Mouse (Mus musculus) erythroblast, embryonic 14.5 days (primary cell): ENCODE results near the gene Cnot10. TPM values are rescaled to one million over a fixed set of nuclear protein-coding genes. Genes with fewer than 3 reads are reported as not detected.

ENCODE experiments used
- H3K27me3 ChIP-seq: 2 replicates; pipeline ENCODE4 v1.6.1; 2012; ENCODE audit warnings: inconsistent platforms; ENCODE audit not compliant: control insufficient read depth
- H3K36me3 ChIP-seq: 2 replicates; pipeline ENCODE4 v1.6.1; 2012; ENCODE audit warnings: mild to moderate bottlenecking, inconsistent platforms; ENCODE audit not compliant: control insufficient read depth
- H3K4me1 ChIP-seq: 2 replicates; pipeline ENCODE4 v1.6.1; 2012; ENCODE audit warnings: inconsistent platforms; ENCODE audit not compliant: control insufficient read depth
- H3K4me3 ChIP-seq: replicated peaks from 2 replicates; pipeline ENCODE3; 2012; ENCODE audit warnings: moderate library complexity, mild to moderate bottlenecking, inconsistent platforms
- H3K9me3 ChIP-seq: 2 replicates; pipeline ENCODE4 v1.6.1; 2012; ENCODE audit warnings: low read length, inconsistent platforms, mixed read lengths; ENCODE audit not compliant: control insufficient read depth
- GATA1 ChIP-seq: IDR thresholded peaks from 2 replicates; pipeline ENCODE4 v1.6.1; 2012; ENCODE audit warnings: low read length, inconsistent platforms, mixed read lengths
- TAL1 ChIP-seq: IDR thresholded peaks from 3 replicates; pipeline ENCODE4 v1.6.1; 2012; ENCODE audit warnings: low read length, inconsistent platforms, mixed read lengths
- polyA plus RNA-seq: library from polyadenylated mRNA; stranded (reverse); fragments of >175 nt; gene quantifications from 2 replicates; pipeline ENCODE4 v1.2.3, GENCODE M21; 2012

Cnot10 gene
- polyA plus RNA-seq, 1 experiment = 1.6 TPM

DNA sequence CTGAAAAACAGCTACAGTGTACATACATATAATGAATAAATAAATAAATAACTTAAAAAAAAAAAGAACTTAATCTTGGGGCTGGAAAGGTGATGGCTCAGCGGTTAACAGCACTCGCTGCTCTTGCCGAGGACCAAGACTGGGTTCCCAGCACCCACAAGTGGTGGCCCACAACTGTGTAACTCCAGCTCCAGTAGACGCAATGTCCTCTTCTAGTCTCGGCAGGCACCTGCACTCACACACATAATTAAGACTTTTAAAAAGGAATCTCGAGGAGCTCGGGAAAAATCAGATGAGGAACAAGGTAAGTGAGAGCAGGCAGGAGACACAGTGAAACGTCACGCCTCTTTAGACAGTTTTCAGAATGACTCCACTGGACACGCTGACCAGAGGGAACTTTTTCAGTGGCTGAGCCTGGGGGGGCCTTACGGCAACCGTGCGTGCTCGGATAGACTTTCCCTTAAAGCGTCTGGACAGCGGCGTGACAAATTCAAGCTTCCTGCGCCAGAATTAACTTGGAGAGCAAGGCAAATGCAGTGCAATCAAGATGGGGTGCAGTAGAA, 717 bp downstream of the Cnot10 start:
- peaks cover 38% of the 10 kb centered on the region for H3K4me1 ChIP-seq
- H3K9me3 ChIP-seq = no peaks in the 10 kb centered on the region
- H3K27me3 ChIP-seq = peaks cover 13% of the 10 kb centered on the region
- peaks cover 27% of the 10 kb centered on the region for H3K36me3 ChIP-seq
- H3K4me3 ChIP-seq = peak overlapping the region; percentile 93
- no peak for TF ChIP-seq TAL1

DNA sequence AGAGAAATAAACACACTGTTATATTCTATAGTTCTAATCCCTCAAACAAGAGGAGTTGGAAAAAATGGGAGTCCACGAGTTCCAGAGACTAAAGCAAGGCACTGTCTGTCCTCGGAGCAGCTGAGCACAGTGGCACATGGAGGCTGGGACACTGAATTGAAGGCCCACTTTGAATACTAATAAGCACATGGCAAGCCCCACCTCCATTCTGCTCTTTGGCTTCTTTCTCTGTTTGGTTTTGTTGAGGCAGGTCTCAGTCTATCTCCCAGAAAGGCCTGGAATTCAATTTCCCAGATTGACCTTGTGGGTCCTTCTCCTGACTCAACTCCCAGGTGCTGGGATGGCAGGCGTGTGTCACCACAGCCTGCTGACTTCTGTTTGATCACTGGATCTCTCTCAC, 3.2 kb downstream of the Cnot10 start:
- Histone ChIP-seq H3K36me3 (peaks cover 40% of the 10 kb centered on the region), H3K9me3 (no peaks in the 10 kb centered on the region), H3K27me3 (no peaks in the 10 kb centered on the region), H3K4me1 (peaks cover 38% of the 10 kb centered on the region), H3K4me3 (no peak overlapping the region)
- no peak for TF ChIP-seq TAL1
- no peak for TF ChIP-seq GATA1

DNA sequence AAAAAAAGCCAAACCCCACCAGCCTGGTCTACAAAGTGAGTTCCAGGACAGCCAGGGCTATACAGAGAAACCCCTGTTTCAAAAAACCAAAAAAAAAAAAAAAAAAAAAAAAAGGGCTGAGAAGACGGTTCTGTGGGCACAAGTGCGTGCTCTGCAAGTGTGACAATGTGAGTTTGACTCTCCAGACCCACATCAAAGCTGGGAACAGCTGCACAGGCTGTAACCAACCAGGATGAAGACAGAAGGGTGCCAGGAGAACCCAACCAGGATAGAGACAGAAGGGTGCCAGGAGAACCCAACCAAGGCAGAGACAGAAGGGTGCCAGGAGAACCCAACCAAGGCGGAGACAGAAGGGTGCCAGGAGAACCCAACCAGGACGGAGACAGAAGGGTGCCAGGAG, 3.8 kb downstream of the Cnot10 start:
- Histone ChIP-seq H3K36me3 (peaks cover 44% of the 10 kb centered on the region), H3K9me3 (no peaks in the 10 kb centered on the region), H3K27me3 (no peaks in the 10 kb centered on the region), H3K4me3 (no peak overlapping the region), H3K4me1 (peaks cover 38% of the 10 kb centered on the region)
- TF ChIP-seq TAL1 = no peak
- TF ChIP-seq GATA1 = no peak

DNA sequence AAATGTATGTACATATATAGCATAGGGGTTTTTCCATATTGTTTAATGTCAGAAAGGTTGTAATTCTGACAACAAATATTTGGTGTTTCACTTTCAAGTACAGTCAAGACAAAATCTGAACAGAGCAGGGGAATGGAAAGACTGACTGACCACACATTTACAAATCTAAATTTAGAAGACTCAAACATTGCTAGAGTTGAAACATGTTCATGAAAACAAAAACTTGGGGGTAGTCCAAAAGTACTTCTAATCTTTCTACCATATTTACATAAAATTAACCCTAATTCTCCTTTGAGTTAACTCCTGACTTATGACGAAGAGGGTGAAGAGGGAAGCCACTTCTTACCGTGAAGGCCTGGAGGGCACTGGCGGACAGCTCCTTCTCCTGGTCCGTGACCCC, 7.7 kb downstream of the Cnot10 start:
- no peaks in the 10 kb centered on the region for H3K9me3 ChIP-seq
- no peak overlapping the region for H3K4me3 ChIP-seq
- no peaks in the 10 kb centered on the region for H3K27me3 ChIP-seq
- TF ChIP-seq TAL1 = no peak
- TF ChIP-seq GATA1 = no peak
- peaks cover 10% of the 10 kb centered on the region for H3K4me1 ChIP-seq
- H3K36me3 ChIP-seq = peaks cover 66% of the 10 kb centered on the region

DNA sequence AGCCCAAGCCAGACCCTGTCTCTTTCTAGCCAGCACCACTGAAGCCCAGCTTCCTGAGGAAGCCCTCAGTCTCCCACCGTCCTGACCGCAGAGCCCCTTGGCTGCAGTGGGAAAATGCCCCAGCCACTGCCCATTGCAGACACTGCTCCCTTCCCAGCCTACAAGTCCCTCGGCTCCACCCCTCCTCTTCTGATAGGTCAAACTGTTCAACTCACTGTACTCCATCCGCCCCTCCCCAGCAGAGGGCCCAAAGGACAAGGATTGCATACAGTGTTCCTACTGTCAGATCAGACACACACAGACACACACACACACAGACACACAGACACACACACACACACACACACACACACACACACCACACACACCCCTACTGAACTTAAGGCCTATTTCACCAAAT, 13.3 kb downstream of the Cnot10 start:
- peaks cover 93% of the 10 kb centered on the region for H3K36me3 ChIP-seq
- peaks cover 3% of the 10 kb centered on the region for H3K4me1 ChIP-seq
- no peak overlapping the region for H3K4me3 ChIP-seq
- TF ChIP-seq GATA1 (no peak), TAL1 (no peak)
- no peaks in the 10 kb centered on the region for H3K9me3 ChIP-seq
- H3K27me3 ChIP-seq = no peaks in the 10 kb centered on the region

DNA sequence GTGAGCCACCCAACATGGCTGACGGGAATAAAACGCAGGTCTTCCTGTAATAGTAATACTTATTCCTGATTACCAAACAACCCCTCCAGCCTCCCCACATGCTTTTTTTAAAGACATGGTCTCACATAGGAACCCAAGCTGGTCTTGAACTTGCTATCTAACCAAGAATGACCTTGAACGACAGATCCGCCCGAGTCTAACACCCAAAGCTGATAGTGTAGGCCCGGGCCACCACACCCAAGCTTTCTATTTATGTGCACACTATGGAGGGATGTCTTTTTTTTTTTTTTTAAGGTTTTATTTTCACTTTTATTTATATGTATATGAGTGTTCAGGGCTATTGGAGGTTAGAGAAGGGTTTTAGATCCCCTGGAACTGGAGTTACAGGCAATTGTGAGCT, 15.8 kb downstream of the Cnot10 start:
- no peaks in the 10 kb centered on the region for H3K27me3 ChIP-seq

DNA sequence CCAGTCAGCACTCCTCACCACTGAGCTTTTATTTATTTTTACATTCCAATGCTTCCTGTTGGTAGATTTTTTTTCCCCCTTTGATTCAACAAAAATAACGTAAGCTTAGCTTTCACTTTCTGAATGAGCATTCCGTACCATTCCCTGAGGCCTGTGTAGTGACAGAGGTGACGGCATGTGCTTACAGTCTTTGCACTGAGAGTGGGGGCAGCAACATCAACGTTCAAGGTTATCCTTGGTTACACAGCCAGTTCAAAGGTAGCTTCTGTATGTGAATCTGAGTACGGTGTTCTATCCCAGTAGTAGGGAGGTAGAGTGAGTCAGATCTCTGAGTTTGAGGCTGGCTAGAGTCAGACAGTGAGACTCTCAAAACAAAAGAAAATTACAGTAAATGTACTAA, 18.8 kb downstream of the Cnot10 start:
- H3K4me3 ChIP-seq = no peak overlapping the region
- H3K36me3 ChIP-seq = peaks cover 93% of the 10 kb centered on the region
- no peaks in the 10 kb centered on the region for H3K27me3 ChIP-seq
- TF ChIP-seq TAL1 (no peak), GATA1 (no peak)
- H3K4me1 ChIP-seq = peaks cover 3% of the 10 kb centered on the region
- no peaks in the 10 kb centered on the region for H3K9me3 ChIP-seq

More for the DNA sequence above, 15.8 kb downstream of the Cnot10 start:
- Histone ChIP-seq H3K9me3 (no peaks in the 10 kb centered on the region), H3K36me3 (peaks cover 97% of the 10 kb centered on the region), H3K4me1 (peaks cover 3% of the 10 kb centered on the region), H3K4me3 (no peak overlapping the region)
- TF ChIP-seq GATA1 (no peak), TAL1 (no peak)

DNA sequence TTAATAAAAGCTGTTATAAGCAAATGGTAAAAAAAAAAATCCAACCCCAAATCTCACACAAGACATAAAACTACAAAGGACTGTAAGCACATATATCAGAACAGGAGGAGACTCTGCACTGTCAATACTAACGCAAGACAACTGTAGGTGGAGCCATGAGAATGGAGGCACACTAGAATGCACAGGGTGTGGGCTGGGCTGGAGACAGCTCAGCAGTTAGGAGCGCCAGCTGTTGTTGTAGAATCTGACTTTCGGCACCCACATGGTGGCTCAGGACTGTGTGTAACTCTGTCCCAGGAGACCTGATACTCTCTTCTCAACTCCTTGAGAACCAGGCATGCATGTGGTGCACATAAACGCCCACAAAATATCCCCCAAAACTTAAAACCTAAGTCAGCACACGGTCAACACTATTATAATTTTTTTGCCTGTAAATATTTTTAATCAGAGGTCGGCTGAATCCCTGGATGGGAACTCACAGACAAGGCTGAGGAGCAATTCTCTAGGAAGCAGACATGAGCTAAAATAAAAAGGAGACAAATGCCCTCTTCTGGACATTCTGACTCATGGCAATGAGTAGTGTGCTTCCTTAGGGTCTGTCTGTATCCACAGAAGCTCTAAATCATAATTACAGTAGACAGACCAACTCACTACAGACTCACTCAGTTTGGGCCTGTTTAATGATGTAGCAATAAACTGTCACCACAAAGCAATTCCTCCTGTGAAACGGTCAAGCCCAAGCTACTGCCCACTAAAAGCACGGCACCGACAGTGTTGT, 25.6 kb downstream of the Cnot10 start:
- Histone ChIP-seq H3K9me3 (no peaks in the 10 kb centered on the region), H3K27me3 (no peaks in the 10 kb centered on the region), H3K4me1 (peaks cover 5% of the 10 kb centered on the region), H3K4me3 (no peak overlapping the region), H3K36me3 (peaks cover 86% of the 10 kb centered on the region)
- TF ChIP-seq GATA1 (no peak), TAL1 (no peak)

DNA sequence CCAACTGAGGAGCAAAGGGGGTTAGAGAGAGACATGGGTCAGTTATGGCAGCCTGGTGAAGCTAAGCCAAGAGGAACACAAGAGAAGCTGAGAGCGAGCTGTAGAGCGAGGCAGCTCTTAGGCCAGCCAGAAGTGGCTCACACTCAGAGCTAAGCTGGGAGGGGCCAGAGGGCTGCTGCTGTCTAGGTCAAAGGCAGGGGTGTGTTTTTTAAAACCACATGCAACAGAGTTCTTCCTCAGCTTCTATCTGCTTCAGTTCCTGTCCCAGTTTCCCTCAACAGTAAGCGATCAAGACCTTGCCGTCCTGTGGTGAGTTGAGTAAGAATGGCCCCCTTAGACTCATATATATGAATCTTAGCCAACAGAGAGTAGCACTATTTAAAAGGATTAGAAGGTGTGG, 27.0 kb downstream of the Cnot10 start:
- H3K4me3 ChIP-seq = no peak overlapping the region
- no peaks in the 10 kb centered on the region for H3K27me3 ChIP-seq
- no peak for TF ChIP-seq TAL1
- TF ChIP-seq GATA1 = no peak
- H3K9me3 ChIP-seq = no peaks in the 10 kb centered on the region
- peaks cover 5% of the 10 kb centered on the region for H3K4me1 ChIP-seq
- H3K36me3 ChIP-seq = peaks cover 88% of the 10 kb centered on the region

DNA sequence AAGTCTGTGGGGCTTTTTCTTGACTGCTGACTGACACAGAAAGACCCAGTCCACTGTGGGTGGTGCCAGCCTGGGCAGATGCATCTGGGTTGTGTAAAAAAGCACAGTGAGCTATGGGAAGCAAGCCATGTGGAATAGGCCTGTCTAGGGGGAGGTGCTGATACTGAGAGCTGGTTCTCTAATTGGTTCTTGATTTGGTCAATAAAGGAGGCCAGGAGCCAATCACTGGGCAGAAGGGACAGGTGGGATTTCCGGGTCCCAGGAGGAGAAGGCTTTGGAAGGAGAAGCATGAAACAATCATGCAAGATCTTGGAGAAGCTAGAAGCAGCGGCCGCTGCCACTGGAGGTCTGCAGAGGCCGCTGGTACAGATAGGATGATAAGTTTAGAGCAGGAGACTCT, 27.4 kb downstream of the Cnot10 start:
- Histone ChIP-seq H3K36me3 (peaks cover 88% of the 10 kb centered on the region), H3K4me3 (no peak overlapping the region), H3K4me1 (peaks cover 5% of the 10 kb centered on the region), H3K9me3 (no peaks in the 10 kb centered on the region), H3K27me3 (no peaks in the 10 kb centered on the region)
- TF ChIP-seq TAL1 = no peak
- no peak for TF ChIP-seq GATA1
